Mouse (Mus musculus) MEL (cell line): ENCODE results near the gene Spi1. TPM values are rescaled to one million over a fixed set of nuclear protein-coding genes. Genes with fewer than 3 reads are reported as not detected.

Experiments
- DNase-seq: peaks from one replicate; pipeline ENCODE4 v3.0.0; 2011; ENCODE audit warnings: low read depth, low spot score
- H3K27ac ChIP-seq: 2 replicates; pipeline ENCODE4 v1.5.1; 2012; ENCODE audit warnings: low read depth, mild to moderate bottlenecking, control low read depth, low read length, moderate library complexity; ENCODE audit not compliant: control insufficient read depth
- H3K27me3 ChIP-seq, 2 experiments: fragments of 150-350 bp in 1 of 2; sonication (generic) in 1 of 2; 2 replicates each; pipeline ENCODE4 v1.6.1; 2012; ENCODE audit warnings: low read length in 2 of 2, mild to moderate bottlenecking in 2 of 2, improper control_type of control experiment in 1 of 2, moderate library complexity in 1 of 2; ENCODE audit not compliant: insufficient read depth in 2 of 2, control insufficient read depth in 1 of 2
- H3K36me3 ChIP-seq, 2 experiments: 2 replicates each; pipeline ENCODE4 v1.6.1; 2012 to 2014; ENCODE audit warnings: low read length in 2 of 2, improper control_type of control experiment in 1 of 2, inconsistent platforms in 1 of 2, mild to moderate bottlenecking in 1 of 2; ENCODE audit not compliant: insufficient read depth in 2 of 2, control insufficient read depth in 1 of 2
- H3K4me1 ChIP-seq, 2 experiments: fragments of 150-350 bp in 1 of 2; sonication (generic) in 1 of 2; 2 replicates each; pipeline ENCODE4 v1.6.1; 2012; ENCODE audit warnings: low read length in 2 of 2, improper control_type of control experiment in 1 of 2, mild to moderate bottlenecking in 1 of 2; ENCODE audit not compliant: insufficient read depth in 2 of 2, control insufficient read depth in 1 of 2
- H3K4me3 ChIP-seq, 2 experiments: fragments of 150-350 bp in 1 of 2; sonication (generic) in 1 of 2; 2 replicates each; pipeline ENCODE4 v1.5.1; 2012; ENCODE audit warnings: low read depth in 2 of 2, low read length in 2 of 2, mild to moderate bottlenecking in 2 of 2, moderate library complexity in 2 of 2, control low read depth in 1 of 2, improper control_type of control experiment in 1 of 2; ENCODE audit not compliant: control insufficient read depth in 1 of 2, insufficient read depth in 1 of 2
- H3K79me2 ChIP-seq: 2 replicates; pipeline ENCODE4 v1.6.1; 2012; ENCODE audit warnings: mild to moderate bottlenecking, low read length, moderate library complexity; ENCODE audit not compliant: control insufficient read depth, poor library complexity, insufficient read depth
- H3K9ac ChIP-seq: 2 replicates; pipeline ENCODE4 v1.6.1; 2012; ENCODE audit warnings: low read depth, mild to moderate bottlenecking, control low read depth, low read length, moderate library complexity; ENCODE audit not compliant: control insufficient read depth, poor library complexity, severe bottlenecking
- H3K9me3 ChIP-seq: fragments of 150-350 bp; sonication (generic); replicated peaks from 2 replicates; pipeline ENCODE4 v1.6.1; 2012; ENCODE audit warnings: mild to moderate bottlenecking, low read length, improper control_type of control experiment, moderate library complexity; ENCODE audit not compliant: insufficient read depth
- BHLHE40 ChIP-seq: IDR thresholded peaks from 2 replicates; pipeline ENCODE4 v1.6.1; 2012; ENCODE audit warnings: low read depth, mild to moderate bottlenecking, inconsistent platforms, low read length, improper control_type of control experiment, borderline replicate concordance
- CHD1 ChIP-seq: IDR thresholded peaks from 2 replicates; pipeline ENCODE4 v1.6.1; 2012; ENCODE audit warnings: low read depth, mild to moderate bottlenecking, inconsistent platforms, low read length, improper control_type of control experiment
- CHD2 ChIP-seq: IDR thresholded peaks from 2 replicates; pipeline ENCODE4 v1.6.1; 2011; ENCODE audit warnings: low read length, improper control_type of control experiment
- CTCF ChIP-seq, 3 experiments: IDR thresholded peaks in 2 of 3; conservative IDR thresholded peaks in 1 of 3; 2 replicates each; pipeline ENCODE4 v1.5.1; 2011 to 2012; ENCODE audit warnings: low read length in 3 of 3, low read depth in 2 of 3, mild to moderate bottlenecking in 2 of 3, improper control_type of control experiment in 1 of 3, inconsistent platforms in 1 of 3, mixed read lengths in 1 of 3, moderate library complexity in 1 of 3; ENCODE audit not compliant: control insufficient read depth in 1 of 3, insufficient read depth in 1 of 3, poor library complexity in 1 of 3, severe bottlenecking in 1 of 3
- ELF1 ChIP-seq: IDR thresholded peaks from 2 replicates; pipeline ENCODE4 v1.6.1; 2014; ENCODE audit warnings: low read depth, mild to moderate bottlenecking, inconsistent platforms, low read length, improper control_type of control experiment, moderate library complexity
- EP300 ChIP-seq, 2 experiments: IDR thresholded peaks; 2 replicates each; pipeline ENCODE4 v1.6.1; 2011; ENCODE audit warnings: improper control_type of control experiment in 2 of 2, low read length in 2 of 2, low read depth in 1 of 2, mild to moderate bottlenecking in 1 of 2
- HCFC1 ChIP-seq: IDR thresholded peaks from 2 replicates; pipeline ENCODE4 v1.6.1; 2012; ENCODE audit warnings: low read depth, mild to moderate bottlenecking, inconsistent platforms, low read length, improper control_type of control experiment, moderate library complexity
- KAT2A ChIP-seq: conservative IDR thresholded peaks from 2 replicates; pipeline ENCODE4 v1.6.1; 2012; ENCODE audit warnings: low read depth, low read length, improper control_type of control experiment, inconsistent platforms
- MAX ChIP-seq: IDR thresholded peaks from 2 replicates; pipeline ENCODE4 v1.6.1; 2011; ENCODE audit warnings: low read length, improper control_type of control experiment
- MAZ ChIP-seq: IDR thresholded peaks from 2 replicates; pipeline ENCODE4 v1.6.1; 2012; ENCODE audit warnings: low read depth, mild to moderate bottlenecking, inconsistent platforms, low read length, improper control_type of control experiment
- MYB ChIP-seq: IDR thresholded peaks from 2 replicates; pipeline ENCODE4 v1.6.1; 2011; ENCODE audit warnings: mild to moderate bottlenecking, low read depth, low read length, improper control_type of control experiment
- NELFE ChIP-seq: IDR thresholded peaks from 2 replicates; pipeline ENCODE4 v1.6.1; 2011; ENCODE audit warnings: low read depth, low read length, improper control_type of control experiment
- NRF1 ChIP-seq: IDR thresholded peaks from 2 replicates; pipeline ENCODE4 v1.6.1; 2014; ENCODE audit warnings: low read depth, mild to moderate bottlenecking, inconsistent platforms, low read length, improper control_type of control experiment, moderate library complexity; ENCODE audit not compliant: poor library complexity, insufficient read depth, severe bottlenecking
- POLR2AphosphoS2 ChIP-seq: IDR thresholded peaks from 2 replicates; pipeline ENCODE4 v1.6.1; 2011; ENCODE audit warnings: low read length, improper control_type of control experiment
- POLR2AphosphoS5 ChIP-seq: IDR thresholded peaks from 2 replicates; pipeline ENCODE4 v1.6.1; 2012; ENCODE audit warnings: low read depth, borderline replicate concordance, mild to moderate bottlenecking, inconsistent platforms, low read length, moderate library complexity, mixed read lengths
- RAD21 ChIP-seq: IDR thresholded peaks from 2 replicates; pipeline ENCODE4 v1.6.1; 2011; ENCODE audit warnings: mild to moderate bottlenecking, low read depth, low read length, improper control_type of control experiment
- RCOR1 ChIP-seq: IDR thresholded peaks from 2 replicates; pipeline ENCODE4 v1.6.1; 2012; ENCODE audit warnings: low read depth, mild to moderate bottlenecking, inconsistent platforms, low read length, improper control_type of control experiment
- SIN3A ChIP-seq: IDR thresholded peaks from 2 replicates; pipeline ENCODE4 v1.6.1; 2012; ENCODE audit warnings: low read length, improper control_type of control experiment, inconsistent platforms
- SMC3 ChIP-seq: IDR thresholded peaks from 2 replicates; pipeline ENCODE4 v1.6.1; 2011; ENCODE audit warnings: low read depth, low read length, improper control_type of control experiment
- TBP ChIP-seq: IDR thresholded peaks from 2 replicates; pipeline ENCODE4 v1.8.0; 2011; ENCODE audit warnings: low read depth, low read length, improper control_type of control experiment
- UBTF ChIP-seq: IDR thresholded peaks from 2 replicates; pipeline ENCODE4 v1.6.1; 2012; ENCODE audit warnings: low read depth, mild to moderate bottlenecking, inconsistent platforms, low read length, improper control_type of control experiment, moderate library complexity, borderline replicate concordance; ENCODE audit not compliant: insufficient read depth
- USF2 ChIP-seq, 2 experiments: IDR thresholded peaks; 2 replicates each; pipeline ENCODE4 v1.6.1; 2011 to 2012; ENCODE audit warnings: improper control_type of control experiment in 2 of 2, low read length in 2 of 2, borderline replicate concordance in 1 of 2, inconsistent platforms in 1 of 2, low read depth in 1 of 2, mild to moderate bottlenecking in 1 of 2; ENCODE audit not compliant: insufficient read depth in 1 of 2
- ZC3H11A ChIP-seq: IDR thresholded peaks from 2 replicates; pipeline ENCODE4 v1.6.1; 2012; ENCODE audit warnings: low read depth, mild to moderate bottlenecking, inconsistent platforms, low read length, improper control_type of control experiment
- ZKSCAN1 ChIP-seq: IDR thresholded peaks from 2 replicates; pipeline ENCODE4 v1.6.1; 2012; ENCODE audit warnings: low read depth, mild to moderate bottlenecking, inconsistent platforms, low read length, improper control_type of control experiment, moderate library complexity
- ZNF384 ChIP-seq: IDR thresholded peaks from 2 replicates; pipeline ENCODE4 v1.6.1; 2012; ENCODE audit warnings: low read depth, mild to moderate bottlenecking, inconsistent platforms, low read length, improper control_type of control experiment
- polyA plus RNA-seq, 2 experiments: library from polyadenylated mRNA; stranded (reverse) in 1 of 2; unstranded in 1 of 2; fragments of >175 nt in 1 of 2; fragments of >200 nt in 1 of 2; gene quantifications; 2 replicates each; pipeline versions ENCODE4 v1.2.1 to v1.2.4; 2012; ENCODE audit warnings: low replicate concordance in 2 of 2, low read depth in 1 of 2; ENCODE audit not compliant: insufficient read length in 2 of 2, insufficient read depth in 1 of 2, missing spikeins in 1 of 2
- total RNA-seq: library from RNA; depleted of rRNA; stranded (reverse); fragments of 300-350 nt; gene quantifications from 2 replicates; pipeline ENCODE4 v1.2.3, GENCODE M21; 2012

Spi1 gene
- total and polyA plus RNA-seq, 3 experiments, result 95.9 to 142 (median 129) TPM

DNA sequence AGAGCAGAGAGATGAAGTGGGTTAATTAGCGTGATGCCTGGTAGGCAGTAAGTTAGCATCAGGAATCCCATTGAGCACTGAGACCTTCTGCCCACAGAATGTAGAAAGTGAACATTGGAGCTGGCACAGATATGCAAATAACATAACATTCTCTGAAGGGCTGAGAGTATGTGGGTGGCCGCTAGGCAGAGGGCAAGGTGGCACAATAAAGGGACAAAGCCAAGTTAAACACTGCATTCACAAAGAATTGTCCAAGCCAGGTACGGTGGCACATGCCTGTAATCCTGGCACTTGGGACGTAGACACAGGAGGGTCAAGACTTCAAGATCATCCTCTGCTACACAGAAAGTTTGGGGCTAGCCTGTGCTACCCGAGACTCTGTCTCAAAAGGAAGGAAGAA lies 27.1 kb downstream of the Spi1 start:
- TF ChIP-seq SMC3, result no peak
- no peak for TF ChIP-seq MAZ
- TF ChIP-seq POLR2AphosphoS2, result no peak
- TF ChIP-seq SIN3A, result no peak
- no peak for TF ChIP-seq RAD21
- no peak for TF ChIP-seq POLR2AphosphoS5
- TF ChIP-seq NELFE, result no peak
- no peak for TF ChIP-seq NRF1
- no peak for TF ChIP-seq CHD1
- H3K4me1 ChIP-seq, result peaks cover 0 to under 1% of the 10 kb centered on the region in 2 experiments; a peak in 1 of 4 replicates
- no peak overlapping the region for H3K9ac ChIP-seq
- H3K36me3 ChIP-seq, result peaks cover 8 to 9% of the 10 kb centered on the region in 2 experiments
- no peak overlapping the region for H3K4me3 ChIP-seq
- H3K27me3 ChIP-seq, result no peaks in the 10 kb centered on the region
- no peak for DNase-seq
- H3K9me3 ChIP-seq, result no peaks in the 10 kb centered on the region
- H3K27ac ChIP-seq, result no peak overlapping the region
- H3K79me2 ChIP-seq, result peaks cover 5% of the 10 kb centered on the region; the same call in 1 of the 2 replicates

DNA sequence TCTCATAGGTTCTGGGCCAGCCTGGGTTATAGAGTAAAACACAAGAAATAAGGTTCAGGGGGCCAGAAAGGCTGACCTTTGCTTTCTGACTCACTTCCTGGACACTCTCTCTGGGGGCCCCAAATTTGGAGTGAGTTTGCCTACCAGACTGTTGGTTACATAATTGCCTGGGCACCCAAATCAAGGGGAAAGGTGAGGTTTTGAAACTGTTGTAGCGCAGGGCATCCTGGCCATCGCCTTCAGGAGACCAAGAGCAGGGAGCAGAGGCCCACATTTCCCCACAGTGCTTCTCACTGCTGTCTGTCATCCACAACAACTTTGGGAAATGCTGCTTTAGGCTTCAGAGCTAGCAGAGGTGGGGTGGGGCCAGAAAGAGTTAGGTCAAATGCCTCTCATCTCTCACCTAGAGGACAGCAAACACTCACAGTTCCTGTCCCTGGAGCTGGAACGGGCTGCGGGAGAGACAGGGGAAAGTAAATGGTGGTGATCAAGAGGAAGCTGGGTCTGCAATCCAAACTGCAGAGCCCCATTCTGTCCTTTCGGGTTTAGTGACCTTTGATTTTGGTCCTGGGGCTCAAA lies 27.7 kb downstream of the Spi1 start:
- Histone ChIP-seq H3K27ac (no peak overlapping the region), H3K4me1 (no peaks in the 10 kb centered on the region; a peak in 1 of 4 replicates), H3K9ac (no peak overlapping the region), H3K79me2 (peaks cover 5% of the 10 kb centered on the region; the same call in 1 of the 2 replicates), H3K27me3 (no peaks in the 10 kb centered on the region), H3K9me3 (no peaks in the 10 kb centered on the region), H3K36me3 (peaks cover 3 to 6% of the 10 kb centered on the region in 2 experiments), H3K4me3 (no peak overlapping the region)
- TF ChIP-seq POLR2AphosphoS2, result no peak
- TF ChIP-seq BHLHE40, result no peak
- TF ChIP-seq SMC3, result no peak
- no peak for TF ChIP-seq MAX
- TF ChIP-seq ZNF384, result no peak
- TF ChIP-seq CTCF (IDR thresholded peaks at IDR 0.05 in 2 of 3, conservative IDR thresholded peaks at IDR 0.05 in 1 of 3; ENCODE audit: control insufficient read depth in 1 of 3, insufficient read depth in 1 of 3, low read depth in 2 of 3, low read length in 3 of 3, poor library complexity in 1 of 3, severe bottlenecking in 1 of 3), result no peak
- no peak for TF ChIP-seq KAT2A
- TF ChIP-seq ELF1, result no peak
- TF ChIP-seq CHD2, result no peak
- TF ChIP-seq ZKSCAN1, result no peak
- TF ChIP-seq RCOR1, result no peak
- no peak for TF ChIP-seq HCFC1
- TF ChIP-seq MYB, result no peak
- TF ChIP-seq ZC3H11A, result no peak
- TF ChIP-seq USF2 (IDR thresholded peaks at IDR 0.05; ENCODE audit: borderline replicate concordance in 1 of 2, insufficient read depth in 1 of 2, low read depth in 1 of 2, low read length in 2 of 2), result no peak
- TF ChIP-seq TBP, result no peak
- no peak for TF ChIP-seq EP300 (IDR thresholded peaks at IDR 0.05; ENCODE audit: low read depth in 1 of 2, low read length in 2 of 2)
- TF ChIP-seq UBTF, result no peak
- DNase-seq, result no peak
